Mouse (Mus musculus): ENCODE measurements around the gene D430041D05Rik.

Gene D430041D05Rik

DNA sequence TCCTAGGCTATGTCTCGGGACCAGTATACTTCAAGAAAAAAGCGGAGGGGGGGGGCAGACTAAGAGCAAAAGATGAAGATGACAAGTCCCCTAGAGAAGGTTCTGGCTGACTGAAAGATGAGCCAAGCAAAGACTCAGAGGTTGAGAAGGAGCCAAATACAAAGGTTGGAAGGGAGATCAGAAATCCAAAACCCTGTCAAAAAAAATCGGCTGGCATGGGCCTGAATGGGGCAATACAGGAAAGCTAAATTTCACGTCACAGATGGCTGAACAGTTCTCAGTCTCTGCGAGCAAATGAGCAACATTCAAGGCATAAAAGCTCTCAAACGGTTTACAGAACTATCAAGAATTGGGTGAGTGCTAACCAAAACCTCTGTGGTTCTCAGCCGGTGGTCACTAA is 2.5 kb downstream of the D430041D05Rik start:
- DNase-seq (ENCODE audit: inconsistent ontology term), result no peak

DNA sequence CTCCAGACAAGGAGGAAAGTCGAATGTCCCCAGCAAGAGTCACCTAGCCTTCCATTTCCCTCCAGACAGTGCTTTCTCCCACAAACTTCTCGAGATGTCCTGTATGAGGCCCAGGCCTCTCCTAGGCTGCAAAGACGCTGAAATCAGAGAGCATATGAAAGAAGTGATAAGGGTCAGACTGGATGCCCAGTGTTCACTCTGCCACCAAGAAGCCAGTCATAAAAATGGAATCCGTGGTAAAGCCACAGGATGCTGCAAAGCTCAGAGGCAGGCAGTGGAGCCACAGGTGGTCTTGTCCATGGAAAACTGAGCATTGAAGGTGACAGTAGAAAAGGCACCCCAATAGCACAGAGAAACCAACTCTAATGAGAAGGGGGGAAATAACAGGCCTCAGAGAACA is 2.9 kb downstream of the D430041D05Rik start:
- no peak for DNase-seq (ENCODE audit: inconsistent ontology term)

DNA sequence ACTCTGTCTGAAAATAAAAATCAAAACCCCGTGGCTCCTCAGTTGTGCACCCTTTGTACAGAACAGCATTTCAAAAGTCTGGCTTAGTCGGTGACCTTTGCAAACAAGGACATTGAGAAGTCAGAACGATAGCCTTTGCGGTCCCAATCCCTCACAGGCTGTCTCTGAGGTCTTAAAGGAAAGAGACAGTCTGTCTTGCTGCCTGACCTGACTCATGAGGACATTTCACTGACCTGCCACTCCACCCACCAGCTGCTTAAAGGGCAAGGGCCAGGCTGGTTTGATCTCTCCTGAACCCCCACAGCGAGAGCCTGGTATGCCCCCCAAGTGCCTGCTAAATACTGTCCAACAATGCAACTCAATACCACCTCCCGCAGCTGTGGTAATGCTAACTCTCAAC is 6.8 kb downstream of the D430041D05Rik start:
- DNase-seq (ENCODE audit: inconsistent ontology term), result no peak

DNA sequence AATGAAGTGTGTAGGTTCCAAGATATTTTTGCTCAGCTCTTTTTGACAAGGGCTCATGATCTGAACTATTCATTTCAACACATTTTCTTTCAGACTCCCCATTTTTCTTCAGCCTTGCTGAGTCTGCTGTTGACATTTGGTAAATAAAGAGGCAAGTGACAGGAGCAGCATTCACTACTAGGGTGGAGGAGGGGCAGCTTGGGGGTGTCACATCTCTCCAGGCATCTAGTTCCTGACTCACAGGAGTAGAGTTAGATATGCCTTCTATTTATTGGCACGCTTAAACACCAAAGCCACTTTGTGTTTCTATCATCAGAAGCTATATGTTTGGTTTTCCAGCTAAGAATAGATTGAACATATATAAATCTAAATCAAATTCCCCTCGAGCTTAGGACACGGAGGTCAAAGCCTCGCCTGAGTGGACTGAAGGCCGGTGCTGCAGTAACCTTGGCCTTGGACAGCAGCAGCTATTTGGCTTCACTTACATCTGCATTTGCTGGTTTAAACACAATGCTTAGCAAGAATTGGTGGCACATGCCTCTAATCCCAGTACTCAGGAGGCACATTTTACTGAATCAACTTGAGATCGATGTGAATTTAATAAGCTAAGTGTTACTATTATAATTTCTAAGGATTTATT is 12.0 kb downstream of the D430041D05Rik start:
- DNase-seq (ENCODE audit: inconsistent ontology term), result no peak

DNA sequence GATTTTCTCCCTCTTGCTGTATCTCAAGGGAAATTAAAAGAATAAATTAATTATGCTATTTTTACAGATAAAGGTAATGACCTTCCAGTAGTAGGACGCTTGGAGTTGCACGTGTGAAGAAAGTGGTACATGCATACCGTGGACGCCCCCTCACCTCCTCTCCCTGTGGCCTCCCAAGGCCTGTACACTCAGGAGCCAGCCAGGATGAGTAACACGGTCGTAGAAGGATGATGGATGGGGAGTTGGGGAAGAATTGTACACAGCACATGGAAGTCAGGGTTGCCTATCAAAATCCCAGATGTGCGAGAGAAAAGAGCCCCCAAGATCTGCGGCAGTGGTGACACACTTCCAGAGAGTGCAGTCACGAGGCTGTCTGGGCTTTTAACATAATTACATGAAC is 14.9 kb downstream of the D430041D05Rik start:
- no peak for DNase-seq (ENCODE audit: inconsistent ontology term)

DNA sequence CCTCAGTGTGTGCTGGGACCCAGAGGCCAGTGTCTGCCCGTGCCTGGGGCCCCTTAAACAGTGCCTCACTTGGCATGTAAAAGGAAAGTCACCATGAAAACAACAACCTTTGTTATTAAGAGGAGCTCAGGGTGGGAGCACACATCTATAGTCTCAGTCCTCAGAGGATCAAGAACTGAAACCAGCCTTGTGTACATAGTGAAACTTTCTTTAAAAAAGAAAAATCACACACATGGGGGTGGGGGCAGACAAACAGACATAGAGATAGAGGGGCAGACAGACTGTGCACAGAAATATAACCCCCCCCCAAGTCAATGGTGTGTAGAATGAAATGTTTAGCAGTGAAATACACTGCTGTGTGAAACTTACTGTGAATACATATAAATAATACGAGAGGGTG is 16.0 kb downstream of the D430041D05Rik start:
- DNase-seq (ENCODE audit: inconsistent ontology term), result no peak

DNA sequence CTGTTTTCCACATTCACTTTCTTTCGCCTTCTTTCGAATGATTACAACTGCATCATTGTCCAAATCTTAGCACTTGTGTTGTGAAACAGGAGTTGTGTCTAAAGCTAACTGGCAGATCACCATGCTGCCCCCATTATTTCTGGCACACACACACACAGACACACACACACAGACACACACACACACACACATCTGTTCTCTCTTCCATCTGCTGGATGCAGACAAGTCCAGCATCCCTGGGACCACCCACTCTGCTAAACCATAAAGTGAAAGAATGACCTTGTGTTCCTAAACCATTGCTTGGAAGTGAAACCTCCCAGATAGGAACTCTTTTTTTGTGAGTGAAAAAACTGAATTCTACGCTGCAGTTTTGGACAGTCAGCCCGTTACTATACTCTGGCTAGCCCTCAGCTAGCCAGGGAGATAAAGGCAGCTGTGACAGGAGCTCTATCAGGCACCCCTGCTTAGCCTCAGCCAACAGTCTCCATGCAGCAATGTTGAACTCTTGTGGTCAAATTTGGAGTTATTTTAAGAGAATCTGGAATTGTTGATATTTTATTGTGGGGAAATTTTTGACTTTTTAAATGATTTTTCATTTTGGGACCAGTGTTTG is 18.0 kb downstream of the D430041D05Rik start:
- DNase-seq (ENCODE audit: inconsistent ontology term), result no peak

DNA sequence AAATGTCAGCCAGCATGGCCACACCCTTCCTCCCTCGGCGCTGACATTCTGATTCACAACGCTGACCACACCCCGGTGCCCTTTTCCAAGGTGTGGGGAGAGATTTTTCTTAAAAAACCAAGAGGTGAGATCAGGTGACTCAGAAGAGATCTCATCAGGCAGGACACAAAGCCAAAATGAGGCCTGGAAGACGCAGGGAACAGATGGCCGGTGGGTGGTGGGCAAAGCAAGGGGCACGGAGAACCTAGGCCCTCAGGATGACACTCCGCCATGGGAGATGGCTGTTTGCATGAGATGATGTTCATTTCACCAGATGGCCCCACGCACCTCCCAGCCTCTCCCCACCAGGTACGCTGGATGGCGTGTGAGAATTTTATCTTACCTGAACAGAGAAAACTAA is 21.6 kb downstream of the D430041D05Rik start:
- DNase-seq (ENCODE audit: inconsistent ontology term), result no peak

DNA sequence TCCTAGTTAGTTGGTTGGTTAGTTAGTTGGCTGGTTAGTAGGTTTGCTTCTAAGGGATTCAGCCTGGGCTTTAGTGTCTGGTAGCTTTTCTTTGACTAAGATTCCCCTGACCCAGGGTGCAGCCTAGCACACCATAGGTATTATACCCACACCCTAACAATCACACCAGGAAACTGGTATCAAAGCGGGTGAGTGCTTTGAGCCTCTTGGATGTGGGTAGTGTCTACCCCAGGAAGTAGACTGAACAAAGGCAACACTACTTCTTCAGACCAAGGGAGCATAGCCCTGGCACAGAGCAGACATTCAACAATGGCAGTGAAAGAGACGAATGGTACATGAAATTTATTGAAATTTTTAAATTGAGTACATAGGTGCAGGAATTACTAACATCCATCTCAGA is 24.9 kb downstream of the D430041D05Rik start:
- no peak for DNase-seq (ENCODE audit: inconsistent ontology term)

DNA sequence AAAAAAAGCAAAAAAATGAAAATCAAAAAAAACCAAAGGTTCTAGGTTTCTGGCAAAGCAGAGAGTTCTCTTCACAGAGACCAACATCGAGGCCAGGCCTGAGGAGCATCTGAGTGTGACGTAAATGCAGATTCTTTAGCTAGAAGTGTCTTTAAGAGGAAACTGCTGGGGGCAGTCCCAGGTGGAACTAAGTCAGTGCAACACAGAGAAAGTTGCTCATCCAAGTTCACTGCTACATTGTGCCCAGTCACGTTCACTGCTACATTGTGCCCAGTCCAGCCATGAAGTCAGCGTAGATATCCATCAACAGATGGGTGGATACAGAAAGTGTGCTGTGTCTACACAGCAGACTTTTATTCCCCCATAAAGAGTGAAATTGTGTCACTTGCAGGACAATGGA is 27.2 kb downstream of the D430041D05Rik start:
- no peak for DNase-seq (ENCODE audit: inconsistent ontology term)

DNA sequence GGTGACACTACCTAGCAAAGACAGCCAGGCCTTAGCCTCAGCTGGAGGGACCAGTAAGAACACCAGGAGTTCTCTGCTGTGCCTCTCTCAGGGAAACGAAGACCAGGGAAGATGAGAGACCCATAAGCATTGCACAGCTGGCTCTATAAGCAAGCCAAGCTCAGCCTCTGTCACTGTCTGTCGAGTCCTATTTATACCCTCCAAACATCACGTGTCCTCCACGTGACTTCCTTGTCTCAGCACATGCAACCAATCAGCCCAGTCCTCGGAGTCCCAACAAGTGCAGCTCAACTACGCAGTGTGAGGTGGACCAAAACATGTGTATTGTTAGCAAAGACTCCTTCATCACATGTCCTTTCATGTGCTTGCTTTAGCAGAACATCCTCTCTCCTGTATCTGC is 28.0 kb downstream of the D430041D05Rik start:
- no peak for DNase-seq (ENCODE audit: inconsistent ontology term)

DNA sequence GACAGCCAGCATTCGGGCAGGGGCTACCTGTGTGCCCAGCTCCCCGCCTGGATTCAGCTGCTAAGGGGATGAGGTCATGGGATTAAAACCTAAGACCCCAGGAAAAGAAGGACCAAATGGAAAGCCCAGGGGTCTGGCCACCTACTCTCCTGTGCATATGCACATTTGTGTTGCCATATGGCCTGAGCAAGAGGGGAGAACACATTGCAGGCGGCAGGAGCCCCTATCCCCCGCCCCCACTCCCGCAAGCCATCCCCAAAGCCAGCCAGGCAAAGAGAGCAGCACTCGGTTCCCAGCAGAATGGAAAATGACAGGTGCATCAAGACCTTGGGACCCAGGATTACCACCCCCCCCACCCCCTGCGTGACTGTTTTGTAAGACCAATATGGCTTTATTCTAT is 31.5 kb downstream of the D430041D05Rik start:
- no peak for DNase-seq (ENCODE audit: inconsistent ontology term)

DNA sequence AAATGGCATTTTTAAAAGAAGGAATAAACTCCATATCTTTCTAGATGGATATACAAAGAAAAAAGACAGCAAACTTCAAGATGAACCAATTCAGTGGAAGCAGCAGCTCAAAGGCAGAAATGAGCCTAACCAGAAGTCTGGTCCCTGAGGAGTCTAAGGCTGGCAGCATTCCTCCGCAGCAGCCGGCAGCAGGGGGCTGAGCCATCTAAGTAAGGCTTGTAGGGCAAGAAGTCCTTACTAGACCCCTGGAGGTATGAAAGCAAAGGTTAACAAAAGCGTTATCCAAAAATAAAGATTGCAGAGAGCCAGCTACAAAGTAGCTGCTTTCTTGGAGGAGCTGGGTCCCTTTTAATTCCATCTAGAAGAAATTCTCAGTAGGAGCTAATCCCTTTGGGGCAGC is 32.0 kb downstream of the D430041D05Rik start:
- no peak for DNase-seq (ENCODE audit: inconsistent ontology term)

DNA sequence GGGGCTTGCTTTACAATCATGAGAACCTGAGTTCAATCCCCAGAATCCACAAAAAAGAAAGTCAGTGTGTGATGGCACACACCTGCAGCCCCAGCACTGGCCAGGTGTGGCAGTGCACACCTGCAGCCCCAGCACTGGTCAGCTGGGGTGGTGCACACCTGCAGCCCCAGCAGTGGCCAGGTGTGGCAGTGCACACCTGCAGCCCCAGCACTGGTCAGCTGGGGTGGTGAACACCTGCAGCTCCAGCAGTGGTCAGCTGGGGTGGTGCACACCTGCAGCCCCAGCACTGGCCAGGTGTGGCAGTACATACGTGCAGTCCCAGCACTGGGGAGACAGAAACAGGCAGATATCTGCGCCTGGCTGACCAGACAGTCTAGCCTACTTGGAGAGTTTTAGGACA is 32.8 kb downstream of the D430041D05Rik start:
- DNase-seq (ENCODE audit: inconsistent ontology term), result no peak

DNA sequence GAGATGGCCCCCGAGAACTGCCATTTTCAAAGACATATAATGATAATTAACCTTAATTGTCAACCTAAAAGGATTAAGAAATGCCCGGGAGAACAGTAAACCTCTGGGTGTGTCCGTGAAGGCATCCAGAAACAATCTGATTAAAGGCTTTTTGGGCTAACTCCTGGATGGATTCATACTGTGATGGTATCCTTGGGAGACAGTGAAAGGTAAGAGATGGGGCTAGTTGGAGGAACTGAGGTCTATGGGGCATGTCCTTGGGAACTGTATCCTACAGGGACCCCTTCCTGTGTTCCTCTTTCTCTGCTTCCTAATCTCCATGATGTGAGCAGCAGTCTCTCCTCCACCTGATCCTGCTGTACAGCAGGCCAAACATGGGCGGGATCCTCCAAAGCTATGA is 38.7 kb downstream of the D430041D05Rik start:
- DNase-seq (ENCODE audit: inconsistent ontology term), result no peak

DNA sequence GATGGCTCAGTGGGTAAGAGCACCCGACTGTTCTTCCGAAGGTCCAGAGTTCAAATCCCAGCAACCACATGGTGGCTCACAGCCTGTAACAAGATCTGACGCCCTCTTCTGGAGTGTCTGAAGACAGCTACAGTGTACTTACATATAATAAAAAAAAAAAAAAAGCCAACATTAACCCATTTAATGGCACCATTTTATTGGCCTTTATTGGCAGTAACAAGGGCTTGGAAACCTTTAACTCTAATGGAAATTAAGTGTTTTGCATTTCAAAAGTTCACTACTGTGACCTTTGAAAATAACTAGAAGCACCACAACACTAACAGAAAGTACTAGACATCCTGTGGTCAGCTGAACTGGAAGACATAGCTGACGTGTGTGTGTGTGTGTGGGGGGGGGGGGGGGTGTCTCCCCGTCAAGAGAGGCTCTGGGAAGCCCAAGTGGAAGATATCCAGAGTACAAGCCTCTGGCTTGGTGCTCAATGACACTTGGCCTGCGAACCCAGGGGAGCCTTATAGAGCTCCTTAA is 39.1 kb downstream of the D430041D05Rik start:
- DNase-seq (ENCODE audit: inconsistent ontology term), result no peak

DNA sequence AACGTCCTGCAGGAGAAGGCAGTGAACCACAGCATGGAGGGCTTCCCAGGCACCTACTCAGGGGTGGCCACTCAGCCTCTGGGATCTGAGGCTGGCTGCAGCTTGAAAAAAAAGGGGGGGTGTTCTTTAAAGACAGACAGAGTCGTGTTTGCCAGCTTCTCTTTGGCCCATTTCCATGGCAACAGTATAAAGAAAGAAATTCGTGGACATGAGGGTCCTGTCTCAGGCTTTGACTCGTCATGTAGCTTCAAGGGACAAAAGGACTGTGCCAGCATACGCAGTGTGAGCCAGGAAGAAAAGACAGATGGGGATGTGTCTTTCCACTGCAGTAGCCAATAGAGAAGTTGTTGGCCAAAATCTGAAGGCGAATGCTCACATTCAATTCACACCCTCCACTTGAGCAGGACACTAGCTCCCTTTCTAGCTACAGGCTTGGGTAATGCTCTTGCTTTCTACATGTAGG is 42.9 kb downstream of the D430041D05Rik start:
- peak; percentile 64 for DNase-seq (ENCODE audit: inconsistent ontology term)

DNA sequence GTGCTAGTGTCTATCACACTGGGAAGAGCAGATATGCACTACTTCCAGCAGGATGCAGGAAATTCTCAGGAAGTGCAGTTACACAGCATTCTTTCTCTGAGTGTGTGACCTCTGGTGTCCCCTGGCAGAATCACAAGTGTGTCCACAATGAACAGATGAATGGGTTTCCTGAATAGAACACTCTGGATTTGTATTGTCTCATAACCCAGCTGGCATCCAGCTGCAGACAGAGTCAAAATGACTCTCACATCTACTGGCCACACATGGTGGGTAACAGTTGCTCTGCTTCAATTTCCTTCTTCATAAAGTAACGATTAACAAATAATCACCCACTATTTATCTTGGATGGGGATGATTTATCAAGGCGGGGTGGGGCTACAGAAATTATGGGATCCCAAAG is 43.5 kb downstream of the D430041D05Rik start:
- peak; percentile 45 for DNase-seq (ENCODE audit: inconsistent ontology term)

DNA sequence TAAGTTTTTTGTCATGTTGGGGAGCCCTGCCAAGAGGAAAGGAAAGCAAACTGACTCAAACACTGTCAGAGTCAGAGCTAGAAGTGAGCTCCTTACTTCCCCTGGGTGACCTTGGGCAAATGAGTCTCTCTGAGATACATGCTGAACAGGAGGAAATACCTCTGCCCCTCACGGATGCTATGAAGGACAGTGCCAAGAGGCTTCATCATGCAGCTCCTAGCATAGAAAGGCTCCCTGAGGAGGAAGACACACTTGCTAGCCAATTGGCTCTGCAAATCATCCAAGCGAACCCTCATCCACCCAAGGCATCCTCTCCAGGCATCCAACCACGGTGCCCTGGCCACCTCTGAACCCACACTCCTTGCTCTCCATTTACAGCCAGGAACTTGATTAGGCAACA is 51.5 kb downstream of the D430041D05Rik start:
- peak; percentile 31 for DNase-seq (ENCODE audit: inconsistent ontology term)

DNA sequence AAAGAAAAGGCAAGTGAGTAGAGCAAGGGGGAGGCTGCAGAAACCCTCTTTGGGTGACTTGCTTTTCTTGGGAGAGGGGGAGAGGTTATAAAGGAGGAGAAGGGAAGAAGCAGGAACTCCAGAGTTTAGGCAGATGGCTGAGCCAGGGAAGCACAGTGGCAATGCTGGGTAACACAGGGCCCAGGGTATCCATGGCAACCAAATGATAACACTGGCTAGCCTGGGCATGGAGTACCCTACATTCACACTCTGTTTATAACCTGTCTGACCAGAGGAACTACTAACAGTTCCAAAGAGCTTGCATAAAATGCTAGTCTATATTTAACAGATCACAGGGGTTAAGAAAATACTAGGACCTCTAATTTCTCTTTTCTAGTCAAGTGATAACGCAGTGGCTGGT is 51.9 kb downstream of the D430041D05Rik start:
- no peak for DNase-seq (ENCODE audit: inconsistent ontology term)

DNA sequence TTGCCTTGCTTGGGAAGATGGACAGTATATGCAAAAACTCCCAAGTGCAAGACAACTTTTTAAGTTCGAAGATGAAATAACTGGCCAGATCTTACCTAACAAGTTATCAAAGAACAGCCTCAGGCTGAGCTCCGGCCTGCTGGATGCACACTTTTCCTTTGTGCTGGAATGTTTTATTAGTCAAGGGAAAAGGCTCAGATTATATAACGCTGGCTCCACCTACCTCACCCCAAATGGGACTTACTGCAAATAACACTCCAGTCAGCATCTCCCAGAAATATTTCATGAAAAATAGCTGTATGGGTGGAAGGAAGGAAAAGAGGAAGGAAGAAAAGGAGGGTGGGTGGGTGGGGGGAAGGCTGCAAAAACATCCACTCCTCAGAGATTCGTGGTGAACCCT is 54.3 kb downstream of the D430041D05Rik start:
- no peak for DNase-seq (ENCODE audit: inconsistent ontology term)

DNA sequence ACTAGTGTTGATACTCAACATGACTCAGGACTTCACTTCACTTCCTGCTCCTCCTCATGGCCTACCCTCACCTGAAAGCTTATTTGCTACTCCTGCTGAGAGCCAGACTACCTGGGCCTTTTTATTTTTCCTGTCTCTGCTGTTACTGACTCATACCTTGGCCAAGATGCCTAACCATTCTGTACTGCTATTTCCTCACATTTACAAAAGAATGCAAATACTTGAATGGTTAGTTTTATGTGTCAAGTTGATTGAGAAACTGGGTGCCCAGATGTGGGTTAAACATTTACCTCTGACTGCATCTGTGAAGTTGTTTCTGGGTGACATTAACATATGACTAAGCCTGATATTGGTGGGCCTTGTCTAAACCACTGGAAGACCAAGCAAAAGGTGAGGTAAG is 56.7 kb downstream of the D430041D05Rik start:
- DNase-seq (ENCODE audit: inconsistent ontology term), result no peak

DNA sequence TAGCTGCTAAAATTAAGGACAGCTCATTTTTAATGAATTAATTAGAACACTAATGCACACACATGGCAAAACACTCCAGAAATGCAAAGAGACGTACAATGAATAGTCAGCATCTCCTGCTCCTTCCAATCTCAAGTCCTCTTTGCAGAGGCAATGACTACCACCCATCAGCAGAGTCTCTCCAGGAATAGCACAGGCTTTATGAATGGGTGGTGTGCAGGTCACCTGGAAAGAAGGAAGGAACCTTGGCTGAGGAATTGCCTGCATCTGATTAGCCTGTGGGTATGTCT is 58.7 kb downstream of the D430041D05Rik start:
- DNase-seq (ENCODE audit: inconsistent ontology term), result no peak

Measured in Muller cell, postnatal 12 days (primary cell).